Mouse (Mus musculus) naive thymus-derived CD4-positive, alpha-beta T cell, adult 5 months (primary cell): ENCODE results near the gene Cdc40. TPM values are rescaled to one million over a fixed set of nuclear protein-coding genes. Genes with fewer than 3 reads are reported as not detected.

Experiments used
- polyA plus RNA-seq: library from polyadenylated mRNA; unstranded; fragments of 100-300 nt; shearing (Covaris generic); gene quantifications from one replicate; pipeline ENCODE4 v1.2.1, GENCODE M21; 2017

The Cdc40 gene
- 71.3 TPM for polyA plus RNA-seq

GRCm38 (mm10) chr10:40882831-40883643 lies at the start of gene Cdc40, which contains the start of gene Wasf1:
TSS of gene Cdc40 (minus strand) at chr10:40883311.
TSS of gene Wasf1 (plus strand) at chr10:40883475.

Other genes starting within 250 kb of the Cdc40 start
- not detected for gene Mettl24, start 200.0 kb downstream of the Cdc40 start, polyA plus RNA-seq
- not detected for gene Wasf1, start 164 bp upstream of the Cdc40 start, polyA plus RNA-seq
- gene Gpr6, start 189.0 kb upstream of the Cdc40 start, polyA plus RNA-seq, result not detected